Comparison of ENCODE assay signal across 8 mouse cellular contexts in genomic region chr4:55005521-55005969, GRCm38 (mm10).
A peak's percentile ranks its signal among the peaks of the same experiment; 100 is the strongest.
DNase-seq lines count a peak whose midpoint lies in the region; ATAC-seq and TF ChIP-seq lines count a peak whose summit lies in the region.

No protein-coding gene starts in this region.

- DNase-seq in testis, postnatal 10 days (ENCODE audit: low spot score) = no peak
- peak; percentile 70 for DNase-seq in embryonic facial prominence, embryonic 14.5 days (ENCODE audit: low spot score)
- peak; percentile 12 for DNase-seq in heart, postnatal 25 days (ENCODE audit: low spot score)
- peak; percentile 42 to 56 for DNase-seq in layer of hippocampus, postnatal 10 days (ENCODE audit: low spot score in 2 of 2)
- DNase-seq in lung, embryonic 14.5 days = peak; percentile 83
- DNase-seq in ovary, postnatal 10 days (ENCODE audit: low spot score) = peak; percentile 6

- peak; percentile 59; the same call in 1 of the 2 replicates for ATAC-seq in embryonic facial prominence, embryonic 14.5 days (ENCODE audit: low read depth)
- peak; percentile 94 for ATAC-seq in lung, embryonic 14.5 days (ENCODE audit: insufficient read depth)
- ATAC-seq in monocyte, adult 5-6 weeks (replicated peaks; ENCODE audit: insufficient number of reproducible peaks, low FRiP score, low TSS enrichment, poor library complexity, severe bottlenecking) = no peak

- no peaks in the 10 kb centered on the region for H3K27me3 ChIP-seq in testis, adult 2 months (ENCODE audit: control insufficient read depth, insufficient read depth, low read length)
- H3K27me3 ChIP-seq in embryonic facial prominence, embryonic 14.5 days (replicated peaks; ENCODE audit: control insufficient read depth, insufficient read depth, low read length) = no peaks in the 10 kb centered on the region
- H3K27me3 ChIP-seq in lung, embryonic 14.5 days (ENCODE audit: insufficient read depth, low read length) = no peaks in the 10 kb centered on the region

- H3K4me2 ChIP-seq in embryonic facial prominence, embryonic 14.5 days (ENCODE audit: low read depth, low read length) = peak overlapping the region; percentile 46
- peak overlapping the region; percentile 56 for H3K4me2 ChIP-seq in lung, embryonic 14.5 days

- WGBS in embryonic facial prominence, embryonic 14.5 days = 7% methylated on average over 9 of the region's 9 CpGs
- WGBS in lung, embryonic 14.5 days = 8% methylated on average over 9 of the region's 9 CpGs

- intact Hi-C loops in heart, postnatal 25 days (cut with DNase I) = loop anchor here (5.0 kb wide), 1 partner anchor 37 kb away; no protein-coding TSS in a partner anchor

- no peaks in the 10 kb centered on the region for H3K36me3 ChIP-seq in testis, adult 2 months (ENCODE audit: control insufficient read depth, insufficient read depth, low read length)
- peaks cover 46% of the 10 kb centered on the region for H3K36me3 ChIP-seq in embryonic facial prominence, embryonic 14.5 days (ENCODE audit: control insufficient read depth, insufficient read depth, low read length)
- H3K36me3 ChIP-seq in lung, embryonic 14.5 days (ENCODE audit: insufficient read depth) = peaks cover 32% of the 10 kb centered on the region

- H3K27ac ChIP-seq in testis, adult 2 months (ENCODE audit: control insufficient read depth, insufficient read depth, low read depth, low read length) = peak overlapping the region; percentile 59; the same call in 1 of the 2 replicates
- H3K27ac ChIP-seq in embryonic facial prominence, embryonic 14.5 days (replicated peaks; ENCODE audit: low read depth, low read length) = peak overlapping the region; percentile 84
- H3K27ac ChIP-seq in lung, embryonic 14.5 days (ENCODE audit: low read depth) = peak overlapping the region; percentile 95

- no peak for TF ChIP-seq CTCF in testis, adult 2 months (IDR thresholded peaks at IDR 0.05; ENCODE audit: control insufficient read depth, insufficient read depth, insufficient replicate concordance, low read depth, low read length)
- TF ChIP-seq CTCF in lung, embryonic 14.5 days (IDR thresholded peaks at IDR 0.05; ENCODE audit: low read depth) = no peak

- no peak overlapping the region for H3K4me3 ChIP-seq in testis, adult 2 months (ENCODE audit: control insufficient read depth, low read depth, low read length)
- H3K4me3 ChIP-seq in embryonic facial prominence, embryonic 14.5 days (ENCODE audit: low read depth, low read length) = 0 out of 2 replicates have a peak overlapping the region, but pooled peaks have one; percentile 3
- H3K4me3 ChIP-seq in lung, embryonic 14.5 days (ENCODE audit: low read depth, low read length) = no peak overlapping the region

- TF ChIP-seq POLR2A in testis, adult 2 months (IDR thresholded peaks at IDR 0.05; ENCODE audit: control insufficient read depth, low read depth, low read length) = no peak

- peaks cover 2% of the 10 kb centered on the region for H3K4me1 ChIP-seq in testis, adult 2 months (ENCODE audit: control insufficient read depth, insufficient read depth, low read length)
- H3K4me1 ChIP-seq in embryonic facial prominence, embryonic 14.5 days (ENCODE audit: control insufficient read depth, insufficient read depth, low read length) = peaks cover 20% of the 10 kb centered on the region
- peaks cover 26% of the 10 kb centered on the region for H3K4me1 ChIP-seq in lung, embryonic 14.5 days (ENCODE audit: insufficient read depth)

- H3K9me3 ChIP-seq in embryonic facial prominence, embryonic 14.5 days (ENCODE audit: control insufficient read depth, low read length) = no peaks in the 10 kb centered on the region
- no peaks in the 10 kb centered on the region for H3K9me3 ChIP-seq in lung, embryonic 14.5 days (ENCODE audit: low read depth, low read length)

- peak overlapping the region; percentile 22 for H3K9ac ChIP-seq in embryonic facial prominence, embryonic 14.5 days (ENCODE audit: low read depth, low read length)
- peak overlapping the region; percentile 46 for H3K9ac ChIP-seq in lung, embryonic 14.5 days
